Mouse (Mus musculus): ENCODE results near the gene Sgf29.
A peak's percentile ranks its signal among the peaks of the same experiment; 100 is the strongest.

The Sgf29 gene

DNA sequence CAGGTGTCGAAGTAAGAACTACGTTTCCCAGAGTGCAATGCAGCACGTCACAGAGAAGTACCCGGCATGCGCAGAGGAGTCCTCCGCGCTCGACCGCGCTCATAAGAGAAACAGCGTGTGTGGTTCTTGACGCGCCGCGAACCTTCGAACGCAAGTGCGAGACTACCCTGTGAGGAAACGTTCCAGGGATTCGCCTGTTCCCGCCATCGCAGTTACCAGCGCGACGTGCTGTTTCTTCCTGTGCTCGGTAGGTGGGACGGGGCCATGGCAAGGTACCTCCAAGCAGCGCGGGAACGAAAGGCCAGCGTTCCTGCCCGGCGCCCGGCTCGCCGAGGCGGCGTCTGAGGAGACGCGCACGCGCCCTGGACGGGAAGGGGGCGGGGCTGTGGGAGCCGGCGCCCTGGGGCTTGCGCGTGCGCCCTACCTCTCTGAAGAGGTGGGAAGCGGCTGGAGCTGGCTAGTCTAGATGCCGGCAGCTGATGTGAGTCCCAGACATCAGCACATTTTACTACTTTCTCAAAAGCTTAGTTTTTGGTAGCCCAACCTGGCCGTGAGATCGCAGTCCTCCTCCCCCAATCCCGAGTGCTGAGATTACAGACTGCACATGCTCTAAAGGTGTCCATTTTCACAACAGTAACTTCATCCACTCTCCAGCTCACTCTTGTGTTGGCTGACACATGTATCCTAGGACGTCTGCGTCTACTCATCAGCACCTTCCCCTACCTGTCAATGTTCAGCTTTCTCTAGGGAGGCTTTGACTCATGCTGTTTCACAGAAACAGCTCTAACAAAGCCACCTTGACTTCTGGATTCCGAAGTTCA lies at the start of gene Sgf29:
TSS of gene Sgf29 (plus strand) at position 79 of the 821 bp plus-strand sequence.
- DNase-seq (ENCODE audit: extremely low spot score, low spot score): peak; percentile 94

DNA sequence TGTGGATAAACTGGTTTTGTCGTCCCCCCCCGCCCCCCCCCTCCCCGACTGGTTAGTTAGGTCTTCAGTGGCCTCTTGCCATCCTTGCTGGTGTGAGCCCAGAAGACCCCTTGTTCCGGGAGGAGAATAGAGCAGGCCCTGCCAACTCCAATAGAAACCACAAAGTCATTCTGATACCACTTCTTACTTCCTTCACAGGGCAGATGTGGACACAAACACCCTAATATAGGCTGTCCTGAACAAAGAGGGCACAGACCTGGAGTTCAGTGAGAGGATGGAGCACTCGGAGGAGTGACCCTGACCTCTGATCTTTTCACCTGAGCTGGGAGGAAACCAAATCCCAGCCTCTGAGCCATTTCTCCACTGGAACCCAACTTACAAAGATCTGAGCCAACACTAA lies 47.2 kb upstream of the Sgf29 start:
- no peak for DNase-seq (ENCODE audit: extremely low spot score, low spot score)

DNA sequence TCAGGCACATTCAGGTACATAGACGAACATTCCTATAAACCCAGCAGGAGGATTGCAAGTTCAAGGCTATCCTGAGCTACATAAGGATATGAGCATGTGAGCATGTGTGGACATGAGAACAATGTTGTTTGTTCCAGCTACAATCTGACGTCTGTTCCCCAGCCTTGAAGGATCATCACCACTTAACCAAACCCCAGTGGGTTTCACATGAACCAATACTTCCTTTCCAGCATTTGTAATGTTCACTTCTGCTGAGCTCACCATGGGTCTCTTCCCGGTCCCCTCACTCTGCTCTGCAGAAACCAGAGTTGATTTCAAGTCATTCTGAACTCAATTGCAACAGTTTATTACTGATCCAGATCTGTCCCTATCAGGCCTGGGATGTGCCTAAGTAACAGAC lies 46.5 kb upstream of the Sgf29 start:
- DNase-seq (ENCODE audit: extremely low spot score, low spot score): no peak

DNA sequence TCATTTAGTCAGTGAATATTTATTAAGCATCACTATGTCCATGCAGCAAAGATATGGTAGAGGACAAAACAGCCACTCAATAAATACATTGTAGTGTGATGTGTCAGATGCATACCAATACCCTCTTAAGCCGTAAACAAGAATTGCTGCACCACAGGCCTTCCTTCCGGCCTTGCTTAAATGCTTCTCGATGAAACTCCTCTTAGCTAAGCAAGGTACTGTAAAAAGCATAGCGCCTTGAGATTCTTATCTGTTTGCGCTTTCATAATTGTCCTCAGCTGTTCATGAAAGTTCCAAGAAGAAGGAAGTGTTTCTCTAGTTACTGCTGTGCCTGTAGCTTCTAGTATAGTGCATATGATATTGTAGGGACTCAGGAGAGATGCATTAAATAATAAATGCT lies 42.5 kb upstream of the Sgf29 start:
- DNase-seq (ENCODE audit: extremely low spot score, low spot score): no peak

DNA sequence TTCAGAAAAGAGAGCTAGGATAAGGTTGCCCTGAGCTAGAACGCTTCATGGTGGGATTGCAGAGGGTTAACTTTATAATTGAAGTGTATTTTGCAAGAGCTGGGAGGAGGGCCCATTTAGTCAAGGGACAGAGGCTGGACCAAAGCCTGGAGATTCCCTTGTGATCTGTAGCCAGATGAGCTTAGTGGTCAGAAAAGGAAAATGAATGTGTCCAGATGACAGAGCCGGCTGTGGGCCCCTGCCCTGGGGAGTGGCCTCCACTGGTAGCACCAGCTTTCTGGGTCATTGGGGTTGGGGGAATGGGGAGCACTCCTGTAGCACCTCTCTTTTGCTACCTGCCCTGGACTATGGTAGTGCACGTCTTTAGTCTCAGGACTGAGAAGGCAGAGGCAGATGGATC lies 42.0 kb upstream of the Sgf29 start:
- no peak for DNase-seq (ENCODE audit: extremely low spot score, low spot score)

DNA sequence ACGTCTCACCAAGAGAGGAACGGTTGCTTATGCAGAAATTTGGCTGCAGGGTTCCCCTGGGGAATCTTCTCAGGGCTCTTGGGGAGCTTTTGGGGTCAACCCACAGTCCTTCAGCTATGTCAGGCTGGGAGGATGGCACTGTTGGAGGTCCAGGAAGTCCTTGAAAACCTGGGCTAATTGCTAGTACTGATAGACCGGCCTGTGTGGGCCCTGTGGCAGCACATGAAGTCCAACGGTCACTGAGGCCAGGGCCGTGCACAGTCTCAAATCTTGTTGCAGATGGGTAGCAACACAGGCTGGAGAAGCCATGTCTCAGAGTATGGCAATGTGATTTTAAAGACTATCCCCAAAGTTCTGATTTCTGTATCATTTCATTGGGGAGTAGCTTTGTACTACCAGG lies 41.3 kb upstream of the Sgf29 start:
- DNase-seq (ENCODE audit: extremely low spot score, low spot score): no peak

DNA sequence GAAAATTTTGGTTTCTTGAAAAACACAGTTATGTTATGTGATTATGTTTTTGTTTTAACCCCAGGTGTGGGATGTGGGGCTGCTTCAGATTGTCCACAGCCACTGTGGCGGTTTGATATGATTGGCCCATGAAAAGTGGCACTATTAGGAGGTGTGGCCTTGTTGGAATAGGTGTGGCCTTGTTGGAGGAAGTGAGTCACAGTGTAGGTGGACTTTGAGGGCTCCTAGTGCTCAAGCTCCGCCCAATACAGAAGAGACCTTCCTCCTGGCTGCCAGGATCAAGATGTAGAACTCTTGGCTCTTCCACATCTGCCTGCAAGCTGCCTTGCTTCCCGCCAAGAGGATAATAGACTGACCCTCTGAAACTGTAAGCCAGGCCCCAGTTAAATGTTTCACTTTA lies 36.4 kb upstream of the Sgf29 start:
- DNase-seq (ENCODE audit: extremely low spot score, low spot score): no peak

DNA sequence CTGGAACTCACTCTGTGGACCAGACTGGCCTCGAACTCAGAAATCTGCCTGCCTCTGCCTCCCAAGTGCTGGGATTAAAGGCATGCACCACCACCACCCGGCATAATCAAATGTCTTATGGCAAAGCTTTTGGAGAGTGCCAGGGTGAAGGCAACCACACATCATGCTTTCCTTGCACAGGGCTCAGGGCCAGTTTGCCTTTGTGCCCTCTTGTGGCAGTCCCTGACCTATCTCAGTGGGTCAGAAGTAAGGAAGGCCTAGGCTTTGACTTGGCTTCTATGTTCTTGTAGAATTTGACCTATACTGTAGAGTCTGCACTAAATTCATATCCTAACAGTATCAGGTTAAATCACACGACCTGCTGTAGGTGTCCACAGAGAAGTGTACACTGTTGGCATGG lies 32.4 kb upstream of the Sgf29 start:
- no peak for DNase-seq (ENCODE audit: extremely low spot score, low spot score)

DNA sequence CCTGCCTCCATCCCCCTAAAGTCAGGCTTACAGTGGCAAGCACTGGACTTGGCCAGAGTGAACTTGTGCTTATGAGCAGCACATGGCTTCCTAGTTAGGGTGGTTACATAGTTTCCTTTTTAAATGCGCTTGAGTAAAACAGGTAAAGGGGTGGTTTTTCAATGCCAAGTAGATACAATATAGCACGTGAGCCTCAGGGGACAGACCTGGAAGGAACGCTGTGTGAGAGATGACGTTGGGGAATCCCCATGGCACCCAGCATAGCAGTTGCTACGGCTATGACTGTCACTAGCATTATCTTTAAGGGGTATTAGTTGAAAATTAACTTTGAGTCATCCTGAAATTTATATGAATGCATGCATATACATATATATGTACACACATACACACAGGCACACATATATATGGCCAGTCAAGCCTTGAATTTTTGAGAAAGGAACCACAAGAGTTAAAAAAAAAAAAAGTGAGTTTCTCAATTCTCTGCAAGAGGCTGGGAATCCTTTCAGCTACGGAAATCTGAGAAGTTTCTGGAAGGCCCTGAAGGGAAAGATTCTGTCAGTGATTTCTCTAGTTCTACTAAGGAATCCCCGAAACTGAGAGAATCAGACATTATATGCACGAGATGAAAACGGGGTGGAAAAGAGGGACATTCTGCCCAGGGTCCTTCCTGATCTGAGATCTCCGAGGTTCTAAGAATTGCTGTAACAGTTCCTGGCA lies 29.4 kb upstream of the Sgf29 start:
- no peak for DNase-seq (ENCODE audit: extremely low spot score, low spot score)

DNA sequence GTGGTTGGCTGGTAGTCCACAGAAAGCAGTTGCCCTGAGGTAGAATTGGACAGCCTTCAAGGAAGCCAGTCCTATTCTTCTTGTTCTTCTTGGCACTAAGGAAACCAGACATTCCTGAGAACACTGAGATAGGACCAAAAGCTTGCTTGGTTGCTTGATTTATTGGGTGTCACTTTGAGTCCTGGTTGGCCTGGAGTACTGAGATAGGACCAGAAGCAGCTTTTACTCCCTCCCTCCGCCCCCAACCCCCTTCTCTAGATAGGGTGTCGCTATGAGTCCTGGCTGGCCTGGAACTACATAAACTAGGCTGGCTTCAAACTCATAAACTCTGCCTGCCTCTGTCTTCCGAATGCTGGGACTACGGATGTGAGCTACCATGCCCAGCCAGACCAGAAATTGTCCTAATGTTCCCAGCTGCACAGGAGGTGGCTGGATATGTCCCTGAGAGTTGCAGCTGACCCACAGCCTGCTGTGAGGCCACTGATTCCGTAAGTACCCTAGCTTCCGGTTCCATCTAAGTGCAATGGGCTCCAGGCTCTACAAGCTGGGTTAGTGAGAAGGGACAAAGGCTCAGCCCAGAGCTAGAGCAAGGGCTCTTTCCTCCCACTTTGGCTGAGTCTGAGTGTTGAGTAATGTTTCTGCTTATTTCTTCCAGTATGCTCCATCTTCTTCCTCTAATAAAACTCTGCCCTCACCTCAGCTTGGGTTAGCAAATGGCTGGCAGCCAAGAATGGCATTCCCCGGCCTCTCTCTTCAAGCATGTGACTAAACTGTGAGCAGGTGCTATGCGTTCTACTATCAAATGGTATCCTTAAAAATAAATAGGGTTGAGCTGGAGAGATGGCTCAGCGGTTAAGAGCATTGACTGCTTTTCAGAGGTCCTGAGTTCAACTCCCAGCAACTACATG lies 27.4 kb upstream of the Sgf29 start:
- no peak for DNase-seq (ENCODE audit: extremely low spot score, low spot score)

DNA sequence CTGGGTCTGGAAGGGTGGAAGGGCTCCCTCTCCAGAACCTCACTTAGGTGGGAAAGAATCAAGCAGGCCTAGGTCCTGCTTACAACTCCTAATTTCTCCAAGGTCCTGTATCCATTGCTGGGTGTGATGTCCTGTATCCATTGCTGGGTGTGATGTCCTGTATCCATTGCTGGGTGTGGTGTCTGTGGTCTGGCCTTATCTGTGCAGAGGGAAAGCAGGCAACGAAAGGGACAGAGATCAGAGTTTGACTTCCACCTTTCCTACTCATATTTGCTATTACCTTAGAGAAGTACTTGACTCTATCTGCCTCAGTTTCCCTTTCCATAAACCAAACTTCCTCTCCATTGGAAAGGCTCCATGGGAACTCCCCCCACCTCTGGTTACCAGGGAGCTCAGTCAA lies 25.7 kb upstream of the Sgf29 start:
- DNase-seq (ENCODE audit: extremely low spot score, low spot score): no peak

DNA sequence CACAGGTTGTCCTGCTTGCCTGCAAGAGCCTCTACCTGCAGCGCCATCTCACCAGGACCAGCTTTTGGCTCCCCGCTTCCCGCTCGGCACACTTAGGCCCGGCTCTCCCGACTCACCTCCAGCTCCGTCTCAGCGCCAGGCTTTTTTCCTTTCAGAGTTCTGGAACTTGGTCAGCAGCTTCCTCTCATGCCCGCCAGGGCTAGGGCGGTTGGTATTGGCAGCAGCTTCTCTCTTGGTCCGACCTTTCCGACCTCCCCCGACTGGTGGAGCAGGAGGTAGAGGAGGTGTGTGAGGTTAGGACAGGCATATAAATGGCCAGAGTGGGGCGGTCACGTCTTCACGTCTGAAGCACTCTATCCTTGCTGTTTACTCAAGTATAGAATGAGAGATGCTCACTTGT lies 24.3 kb upstream of the Sgf29 start:
- DNase-seq (ENCODE audit: extremely low spot score, low spot score): no peak

DNA sequence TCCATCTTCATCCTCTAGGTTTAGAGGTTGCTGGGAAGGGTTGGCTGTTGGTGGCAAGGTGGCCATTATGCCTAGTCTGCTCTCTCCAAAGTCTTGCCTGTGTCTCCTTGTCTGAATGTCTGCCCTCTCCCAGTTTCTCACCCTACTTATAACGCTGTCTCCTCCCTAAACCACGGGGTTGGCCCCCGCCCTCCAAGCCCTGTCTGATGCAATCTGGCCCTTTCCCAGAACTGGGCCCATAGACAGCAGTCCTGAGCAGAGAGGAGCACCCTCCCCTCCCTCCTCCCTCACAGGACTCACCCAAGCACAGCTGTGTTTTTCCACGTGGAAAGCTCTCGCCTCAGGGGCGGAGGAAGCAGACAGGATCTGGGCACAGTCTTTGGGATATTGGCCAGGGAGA lies 23.7 kb upstream of the Sgf29 start:
- DNase-seq (ENCODE audit: extremely low spot score, low spot score): no peak

DNA sequence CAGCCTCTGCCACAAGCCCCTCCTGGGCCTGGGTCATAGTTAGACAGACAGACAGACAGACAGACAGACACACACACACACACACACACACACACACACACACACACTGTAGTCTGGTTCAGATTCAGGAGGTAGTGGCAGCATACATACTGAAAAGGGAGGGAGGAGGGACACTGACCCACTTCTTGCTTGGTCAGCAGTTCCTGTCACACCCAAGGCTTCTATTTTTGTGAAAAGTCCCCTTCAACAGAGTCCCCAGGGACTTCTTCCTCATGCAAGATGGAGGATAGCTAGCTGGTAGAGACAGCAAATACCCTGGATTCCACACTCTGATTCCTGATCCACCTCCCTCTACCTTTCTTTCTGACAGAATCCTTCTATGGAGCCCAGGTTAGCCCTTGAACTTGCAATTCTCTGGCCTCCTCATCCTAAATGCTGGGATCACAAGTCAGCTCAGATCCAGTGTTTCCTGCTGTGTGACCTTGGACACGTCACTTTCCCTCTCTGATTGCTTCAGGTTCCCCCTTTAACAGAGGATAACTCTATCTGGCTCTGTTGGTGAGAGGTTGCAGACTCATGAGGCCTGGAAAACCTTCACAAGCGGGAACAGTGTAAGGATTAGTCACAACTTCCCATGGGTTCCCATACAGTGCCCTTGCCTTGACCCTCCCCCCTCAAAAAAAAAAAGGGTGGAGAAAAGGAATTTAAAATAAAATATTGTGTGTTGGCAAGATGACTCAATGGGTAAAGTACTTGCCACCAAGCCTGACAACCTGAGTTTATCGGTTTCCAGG lies 23.1 kb upstream of the Sgf29 start:
- DNase-seq (ENCODE audit: extremely low spot score, low spot score): no peak

DNA sequence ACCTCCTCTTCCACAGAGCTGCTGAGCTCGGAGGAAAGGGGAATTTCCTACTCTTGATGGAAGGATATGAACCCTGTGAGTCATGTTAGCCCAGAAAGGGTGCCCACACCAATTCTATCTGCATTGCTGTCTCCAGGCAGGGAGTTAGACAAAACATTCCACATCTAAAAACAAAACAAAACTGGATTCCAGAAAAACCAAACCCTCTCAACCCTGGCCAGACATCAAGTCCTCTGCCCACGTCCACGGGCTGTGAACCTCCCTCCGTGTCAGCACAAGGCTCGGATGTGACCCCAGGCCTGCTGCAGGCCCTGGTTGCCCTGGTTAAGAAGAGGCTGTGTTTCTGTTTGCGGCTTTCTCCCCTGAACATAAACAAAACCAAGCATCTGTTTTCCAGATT lies 21.0 kb upstream of the Sgf29 start:
- DNase-seq (ENCODE audit: extremely low spot score, low spot score): no peak

DNA sequence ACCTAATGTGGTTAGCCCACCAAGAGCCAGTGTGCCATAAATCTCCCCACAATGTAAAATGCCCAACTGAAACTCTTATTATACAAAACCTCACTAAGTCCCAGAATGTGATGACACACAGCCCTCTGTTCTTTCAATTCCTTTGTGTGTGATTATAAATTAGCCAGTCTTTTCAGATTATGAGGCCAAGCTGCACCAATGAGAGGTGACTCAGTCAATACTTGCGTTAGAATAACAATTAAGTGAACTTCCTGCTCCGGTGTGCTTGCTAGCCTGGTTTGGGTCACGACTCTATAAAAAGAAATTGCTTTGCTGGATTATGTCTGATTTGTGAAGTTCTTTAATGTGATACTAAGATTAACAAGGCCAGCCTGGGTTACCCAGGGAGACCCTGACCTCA lies 19.2 kb upstream of the Sgf29 start:
- DNase-seq (ENCODE audit: extremely low spot score, low spot score): no peak

DNA sequence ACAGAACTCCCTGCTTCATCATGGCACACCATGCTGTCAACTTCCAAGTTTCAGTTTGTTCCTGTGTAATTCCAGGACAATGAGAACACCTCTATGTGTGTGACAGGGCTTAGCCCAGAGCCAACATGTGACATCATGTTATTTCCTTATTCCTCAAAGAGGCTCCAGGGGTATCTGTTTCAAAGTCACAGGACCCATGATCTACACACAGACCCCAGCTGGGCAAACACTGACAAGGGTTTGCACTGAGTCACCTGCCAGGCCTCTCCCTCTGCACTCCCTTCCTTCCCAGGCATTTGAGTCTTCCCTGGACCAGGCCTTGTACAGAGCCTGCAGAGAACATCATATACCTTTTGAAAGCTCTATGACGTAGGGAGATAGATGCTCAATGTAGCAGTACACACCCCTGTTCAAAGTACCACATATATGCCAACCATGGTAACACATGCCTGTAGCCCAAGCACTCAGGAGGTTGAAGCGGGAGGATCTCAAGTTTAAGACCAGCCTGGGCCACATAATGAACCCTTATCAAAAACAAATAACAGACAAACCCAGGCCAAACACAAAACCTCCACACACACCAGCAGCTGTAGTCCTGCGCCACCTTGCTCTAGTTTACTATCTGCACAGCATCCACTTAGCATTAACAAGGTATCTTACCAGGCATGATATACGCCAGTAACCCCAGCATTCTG lies 18.1 kb upstream of the Sgf29 start, which contains the start of gene Nupr1:
TSS of gene Nupr1 (minus strand) at position 38 of the 695 bp plus-strand sequence.
- no peak for DNase-seq (ENCODE audit: extremely low spot score, low spot score)

DNA sequence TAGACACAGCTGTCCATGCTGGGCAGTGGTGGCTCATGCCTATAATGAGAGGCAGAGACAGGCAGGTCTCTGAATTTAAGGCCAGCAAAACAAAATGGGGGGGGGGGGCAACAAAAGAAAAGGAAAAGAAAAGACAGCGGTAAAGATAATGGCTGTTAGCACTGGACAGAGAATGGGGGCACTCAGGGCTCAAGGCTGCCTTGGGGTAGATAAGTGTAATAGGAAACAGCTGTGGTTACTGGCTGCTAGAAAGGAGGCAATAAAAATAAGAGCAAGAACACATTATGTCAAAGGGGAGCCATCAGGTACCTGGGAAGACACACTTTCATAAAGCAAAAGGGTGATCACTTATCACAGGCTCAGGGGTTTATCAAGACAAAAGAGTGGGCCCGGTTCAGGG lies 16.6 kb upstream of the Sgf29 start:
- no peak for DNase-seq (ENCODE audit: extremely low spot score, low spot score)

DNA sequence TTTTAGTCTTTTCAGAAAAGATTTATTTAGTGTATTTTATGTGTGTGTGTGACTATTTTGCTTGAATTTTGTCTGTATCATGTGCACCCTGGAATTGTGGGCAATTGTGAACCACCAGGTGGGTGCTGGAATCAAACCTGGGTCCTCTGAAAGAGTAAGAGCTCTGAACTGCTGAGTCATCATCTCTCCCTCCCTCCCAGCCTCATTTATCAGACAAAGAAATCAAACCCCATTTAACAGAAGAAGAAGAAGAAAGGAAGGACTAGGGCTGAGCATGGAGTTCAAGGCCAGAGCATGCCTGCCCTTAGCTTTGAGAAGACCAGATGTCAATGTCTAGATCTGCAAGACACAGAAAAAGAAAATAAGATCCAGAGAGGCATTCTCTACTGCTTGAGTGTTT lies 13.7 kb upstream of the Sgf29 start:
- DNase-seq (ENCODE audit: extremely low spot score, low spot score): no peak

DNA sequence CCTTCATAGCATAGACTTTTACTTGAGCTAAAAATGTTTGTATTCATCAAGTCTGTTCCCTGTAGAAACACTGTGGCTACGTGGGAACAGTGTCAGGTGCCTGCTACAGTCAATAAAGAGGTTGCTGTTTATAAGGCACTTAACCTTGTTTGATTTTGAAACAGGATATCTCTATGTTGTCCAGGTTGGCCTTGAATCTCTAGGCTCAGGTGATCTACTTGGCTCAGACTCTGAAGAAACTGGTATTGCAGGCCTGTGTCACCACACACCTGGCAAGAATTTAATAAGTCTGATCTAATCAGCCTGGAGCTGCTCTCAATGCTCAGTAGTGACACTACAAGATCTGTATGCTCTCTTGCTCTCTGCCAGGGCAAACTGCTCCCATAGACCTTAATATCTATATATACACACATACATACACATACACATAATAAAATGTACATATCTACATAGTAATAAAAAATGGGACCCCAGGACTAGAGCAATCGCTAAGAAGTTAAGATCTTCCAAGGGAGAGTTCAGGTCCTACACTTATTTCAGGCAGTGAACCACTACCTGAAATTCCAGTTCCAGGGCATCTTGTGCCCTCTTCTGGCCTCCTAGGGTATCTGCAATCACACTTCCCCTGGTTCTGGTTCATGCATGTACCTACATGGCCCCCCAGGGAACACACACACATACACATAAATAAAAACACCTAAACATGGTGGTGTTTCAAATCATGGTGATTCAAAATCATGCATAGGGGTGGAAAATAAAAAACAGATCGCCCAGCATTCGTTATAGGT lies 12.2 kb upstream of the Sgf29 start:
- no peak for DNase-seq (ENCODE audit: extremely low spot score, low spot score)
